8 mouse cellular contexts compared by ENCODE assay signal in genomic region chr9:53818760-53819159, GRCm38 (mm10). TPM values are rescaled to one million over a fixed set of nuclear protein-coding genes. Genes with fewer than 3 reads are reported as not detected.
A peak's percentile ranks its signal among the peaks of the same experiment; 100 is the strongest.
DNase-seq lines count a peak whose midpoint lies in the region; ATAC-seq lines count a peak whose summit lies in the region.

No protein-coding gene starts in this region.

- ATAC-seq in embryonic facial prominence, embryonic 11.5 days (replicated peaks; ENCODE audit: insufficient number of reproducible peaks, low FRiP score, low TSS enrichment, low read depth) = no peak

- peak; percentile 83 for DNase-seq in heart, adult 11 months
- DNase-seq in heart, embryonic 10.5 days (ENCODE audit: low spot score) = no peak
- DNase-seq in CD4-positive, CD25-positive, alpha-beta regulatory T cell, adult 2 months (ENCODE audit: low read depth, low spot score) = peak; percentile 76
- DNase-seq in adrenal gland, postnatal 10 days = peak; percentile 81
- DNase-seq in embryonic facial prominence, embryonic 11.5 days (ENCODE audit: low spot score) = peak; percentile 62
- peak; percentile 81 to 83 for DNase-seq in kidney, postnatal 4 days
- DNase-seq in lung, postnatal 36 days = peak; percentile 75
- DNase-seq in spleen, postnatal 36 days (ENCODE audit: low spot score in 2 of 2) = peak; percentile 38 to 51

- WGBS in heart, embryonic 10.5 days = 23% methylated on average over 4 of the region's 4 CpGs
- 31% methylated on average over 4 of the region's 4 CpGs for WGBS in embryonic facial prominence, embryonic 11.5 days

- H3K4me2 ChIP-seq in embryonic facial prominence, embryonic 11.5 days (ENCODE audit: low read depth, low read length) = no peak overlapping the region

- H3K4me1 ChIP-seq in heart, embryonic 10.5 days = no peaks in the 10 kb centered on the region
- H3K4me1 ChIP-seq in embryonic facial prominence, embryonic 11.5 days (ENCODE audit: control insufficient read depth, insufficient read depth, low read length) = no peaks in the 10 kb centered on the region

- H3K27me3 ChIP-seq in heart, embryonic 10.5 days (ENCODE audit: insufficient read depth, poor library complexity, severe bottlenecking) = no peaks in the 10 kb centered on the region
- H3K27me3 ChIP-seq in embryonic facial prominence, embryonic 11.5 days (ENCODE audit: control insufficient read depth, insufficient read depth, low read length) = no peaks in the 10 kb centered on the region

- H3K4me3 ChIP-seq in heart, embryonic 10.5 days = no peak overlapping the region
- no peak overlapping the region for H3K4me3 ChIP-seq in embryonic facial prominence, embryonic 11.5 days (ENCODE audit: low read depth, low read length)

- no peaks in the 10 kb centered on the region for H3K9me3 ChIP-seq in heart, embryonic 10.5 days
- H3K9me3 ChIP-seq in embryonic facial prominence, embryonic 11.5 days (replicated peaks; ENCODE audit: control insufficient read depth, low read length) = no peaks in the 10 kb centered on the region

- H3K9ac ChIP-seq in embryonic facial prominence, embryonic 11.5 days (replicated peaks; ENCODE audit: low read length) = no peak overlapping the region

- H3K36me3 ChIP-seq in heart, embryonic 10.5 days = no peaks in the 10 kb centered on the region
- no peaks in the 10 kb centered on the region for H3K36me3 ChIP-seq in embryonic facial prominence, embryonic 11.5 days (replicated peaks; ENCODE audit: control insufficient read depth, insufficient read depth, low read depth, low read length)

- H3K27ac ChIP-seq in heart, embryonic 10.5 days = no peak overlapping the region
- no peak overlapping the region for H3K27ac ChIP-seq in embryonic facial prominence, embryonic 11.5 days (replicated peaks; ENCODE audit: low read depth, low read length)

RNA-seq across cellular contexts. Expression of gene Sln, which starts 31.2 kb away (rescaled TPM):
- 1.5 and 1.7 TPM in 2 replicates for polyA plus RNA-seq in heart, embryonic 10.5 days (2016; fragmentation: Nextera tagmentation; extraction: Ambion mirVana)
- total RNA-seq in adrenal gland, postnatal 10 days (2021) = 10 to 100 TPM in 1 of 2 experiments, 1 to 10 TPM in 1; 2.6 to 51.5 TPM
- 1.2 and 2.0 TPM in 2 replicates for polyA plus RNA-seq in embryonic facial prominence, embryonic 11.5 days (2014; fragmentation: Nextera tagmentation; extraction: Ambion mirVana)

RNA-seq across cellular contexts. Expression of gene Slc35f2, which starts 47.4 kb away (rescaled TPM):
- polyA plus RNA-seq in heart, embryonic 10.5 days (2016; fragmentation: Nextera tagmentation; extraction: Ambion mirVana) = 0.89 and 2.9 TPM in 2 replicates
- 1 to 10 TPM in 1 of 2 experiments, under 1 TPM in 1; 0.94 to 1.1 TPM for total RNA-seq in adrenal gland, postnatal 10 days (2021)
- polyA plus RNA-seq in embryonic facial prominence, embryonic 11.5 days (2014; fragmentation: Nextera tagmentation; extraction: Ambion mirVana) = 5.4 and 6.0 TPM in 2 replicates
